In genomic region chrX:48208519-48209185, GRCm38 (mm10) we compare ENCODE assay signal across 7 mouse cellular contexts. TPM values are rescaled to one million over a fixed set of nuclear protein-coding genes. Genes with fewer than 3 reads are reported as not detected.
DNase-seq lines count a peak whose midpoint lies in the region; ATAC-seq and TF ChIP-seq lines count a peak whose summit lies in the region.

Gene Zdhhc9, minus strand, starts transcription at chrX:48208878.

- H3K4me2 ChIP-seq in intestine, postnatal 0 days (replicated peaks; ENCODE audit: low read depth): peak within 1 kb of the TSS; percentile 63
- H3K4me2 ChIP-seq in midbrain, embryonic 12.5 days (replicated peaks): peak within 1 kb of the TSS; percentile 54

- DNase-seq in adrenal gland, adult 8-10 months: peak; percentile 76
- DNase-seq in embryo, embryonic 9.5 days (ENCODE audit: extremely low spot score): peak; percentile 89
- DNase-seq in gonadal fat pad, adult 2 months (ENCODE audit: low read depth): peak; percentile 20
- peak; percentile 83 for DNase-seq in left cerebral cortex, postnatal 4 days

- peak within 1 kb of the TSS; percentile 91 for H3K27ac ChIP-seq in intestine, postnatal 0 days (ENCODE audit: low read depth, low read length)
- peak within 1 kb of the TSS; percentile 42 for H3K27ac ChIP-seq in midbrain, embryonic 12.5 days (replicated peaks)
- peak within 1 kb of the TSS; percentile 93 for H3K27ac ChIP-seq in small intestine, adult 2 months (ENCODE audit: insufficient read depth, low read depth, low read length)

- H3K36me3 ChIP-seq in intestine, postnatal 0 days (ENCODE audit: control insufficient read depth, insufficient read depth): no peaks in the 10 kb centered on the region
- no peaks in the 10 kb centered on the region for H3K36me3 ChIP-seq in midbrain, embryonic 12.5 days
- no peaks in the 10 kb centered on the region for H3K36me3 ChIP-seq in small intestine, adult 2 months (ENCODE audit: control insufficient read depth, insufficient read depth, low read length)

- peak within 1 kb of the TSS; percentile 70 for H3K4me3 ChIP-seq in intestine, postnatal 0 days (ENCODE audit: low read depth, low read length)
- peak within 1 kb of the TSS; percentile 66 for H3K4me3 ChIP-seq in midbrain, embryonic 12.5 days
- peak within 1 kb of the TSS; percentile 76 for H3K4me3 ChIP-seq in small intestine, adult 2 months (ENCODE audit: low read depth, low read length)

- peak within 1 kb of the TSS; percentile 71 for H3K9ac ChIP-seq in intestine, postnatal 0 days (ENCODE audit: low read depth, low read length)
- H3K9ac ChIP-seq in midbrain, embryonic 12.5 days (replicated peaks): peak within 1 kb of the TSS; percentile 62

- H3K9me3 ChIP-seq in intestine, postnatal 0 days (ENCODE audit: control insufficient read depth): no peaks in the 10 kb centered on the region
- H3K9me3 ChIP-seq in midbrain, embryonic 12.5 days: no peaks in the 10 kb centered on the region

- TF ChIP-seq POLR2A in small intestine, adult 2 months (IDR thresholded peaks at IDR 0.05; ENCODE audit: low read depth, low read length): peak; percentile 31; the same call in 1 of the 2 replicates

- no peak for TF ChIP-seq CTCF in intestine, postnatal 0 days (IDR thresholded peaks at IDR 0.05; ENCODE audit: low read depth)
- no peak for TF ChIP-seq CTCF in small intestine, adult 2 months (IDR thresholded peaks at IDR 0.05; ENCODE audit: extremely low read depth, insufficient read length, insufficient replicate concordance, low read depth, low read length)

- 16% methylated on average over 34 of the region's 34 CpGs for WGBS in intestine, postnatal 0 days
- 20% methylated on average over 34 of the region's 34 CpGs for WGBS in midbrain, embryonic 12.5 days
- 12% methylated on average over 34 of the region's 34 CpGs for WGBS in small intestine, adult 2 months

- ATAC-seq in intestine, postnatal 0 days: peak; percentile 94
- ATAC-seq in midbrain, embryonic 12.5 days (ENCODE audit: low FRiP score, low read depth): peak; percentile 98

- intact Hi-C loops in left cerebral cortex, postnatal 4 days (cut with DNase I): no loop called here

- no peaks in the 10 kb centered on the region for H3K27me3 ChIP-seq in intestine, postnatal 0 days (replicated peaks; ENCODE audit: control insufficient read depth, insufficient read depth, low read length)
- no peaks in the 10 kb centered on the region for H3K27me3 ChIP-seq in midbrain, embryonic 12.5 days
- no peaks in the 10 kb centered on the region for H3K27me3 ChIP-seq in small intestine, adult 2 months (ENCODE audit: control insufficient read depth, insufficient read depth, low read length)

- no peaks in the 10 kb centered on the region for H3K4me1 ChIP-seq in intestine, postnatal 0 days (replicated peaks; ENCODE audit: control insufficient read depth, insufficient read depth, low read length)
- 0 out of 2 replicates have a peak, but pooled peaks cover 4% of the 10 kb centered on the region for H3K4me1 ChIP-seq in midbrain, embryonic 12.5 days
- H3K4me1 ChIP-seq in small intestine, adult 2 months (ENCODE audit: control insufficient read depth, insufficient read depth, insufficient read length, low read length): peaks cover 3% of the 10 kb centered on the region; the same call in 1 of the 2 replicates

RNA-seq across cellular contexts. Expression of gene Zdhhc9, which starts in this region (rescaled TPM):
- total RNA-seq in adrenal gland, adult 8-10 months (2022): 10 to 100 TPM; 18.7 to 21.9 (median 20.2) TPM
- polyA plus RNA-seq in gonadal fat pad, adult 2 months (2012; rRNA removed): 15.8 and 19.8 TPM in 2 replicates
- 11.7 and 14.9 TPM in 2 replicates for polyA plus RNA-seq in intestine, postnatal 0 days (2015; fragmentation: Nextera tagmentation; extraction: Ambion mirVana)
- total RNA-seq in left cerebral cortex, postnatal 4 days (2021): 10 to 100 TPM; 86.3 to 91.7 TPM
- polyA plus RNA-seq in midbrain, embryonic 12.5 days (2016; fragmentation: Nextera tagmentation; extraction: Ambion mirVana): 5.9 and 6.2 TPM in 2 replicates
- polyA plus RNA-seq in small intestine, adult 2 months (2012; rRNA removed): 17.2 and 36.2 TPM in 2 replicates

Comparison
In these comparisons a context has a peak if more than half of its experiments do, and no peak if none do; other contexts are left out.
1. Peak in every context shown above with its lines: DNase-seq, ATAC-seq, H3K4me3 ChIP-seq and H3K27ac ChIP-seq.
2. DNase-seq: peak in every context shown above with its lines; median percentile 89 in embryo, embryonic 9.5 days; 83 in left cerebral cortex, postnatal 4 days; 76 in adrenal gland, adult 8-10 months; 20 in gonadal fat pad, adult 2 months.
3. H3K27ac ChIP-seq: peak in every context shown above with its lines; median percentile 93 in small intestine, adult 2 months; 91 in intestine, postnatal 0 days; 42 in midbrain, embryonic 12.5 days.